Mouse (Mus musculus): ENCODE results near the gene Ndufa4l2. TPM values are rescaled to one million over a fixed set of nuclear protein-coding genes. Genes with fewer than 3 reads are reported as not detected.

The Ndufa4l2 gene
- polyA plus RNA-seq, 2 experiments, result 2.1 to 5.8 TPM

DNA sequence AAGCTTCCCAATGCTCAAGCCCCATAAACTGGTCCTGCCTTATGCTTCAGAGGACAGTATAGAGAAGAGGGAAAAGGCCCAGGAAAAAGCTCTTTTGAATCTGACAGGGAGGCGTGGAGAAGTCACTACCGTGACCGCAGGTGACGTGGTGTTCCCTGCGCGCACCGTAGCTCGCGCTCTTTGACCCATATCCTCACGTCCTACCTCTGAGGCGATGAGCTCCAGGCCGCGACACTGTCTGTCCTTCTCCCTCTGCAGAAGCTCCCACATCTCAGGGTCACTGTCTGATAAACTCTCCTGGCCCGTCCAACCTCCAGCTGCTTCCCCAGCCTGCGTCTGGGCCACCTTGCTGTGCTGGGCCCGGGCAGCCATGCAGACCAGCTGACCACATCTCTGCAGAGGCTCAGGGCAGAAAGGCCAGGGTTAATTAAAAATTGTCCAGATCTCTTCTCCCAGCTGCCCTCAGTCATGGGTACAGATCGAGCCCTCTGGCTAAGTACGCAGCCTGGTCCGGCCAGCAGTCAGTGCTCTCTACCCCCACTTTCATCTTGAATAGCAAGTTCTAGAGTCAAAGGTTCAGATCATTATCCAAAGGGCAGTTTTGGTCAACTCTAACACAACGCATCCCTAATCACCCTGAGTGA, 6.1 kb downstream of the Ndufa4l2 start:
- DNase-seq (ENCODE audit: low read depth in 3 of 3, low spot score in 3 of 3) (no peak), ATAC-seq (ENCODE audit: insufficient read depth) (no peak)
- Histone ChIP-seq H3K9ac (replicated peaks) (peak overlapping the region; percentile 87), H3K36me3 (replicated peaks; ENCODE audit: control insufficient read depth, insufficient read depth, low read depth) (peaks cover 36% of the 10 kb centered on the region), H3K4me3 (ENCODE audit: insufficient read depth in 1 of 2, low read depth in 2 of 2, low read length in 2 of 2) (peak overlapping the region; percentile 88 to 98), H3K27ac (peak overlapping the region; percentile 74), H3K4me2 (ENCODE audit: low read depth) (peak overlapping the region; percentile 99), H3K9me3 (ENCODE audit: control insufficient read depth, low read length) (no peaks in the 10 kb centered on the region), H3K27me3 (ENCODE audit: control insufficient read depth, insufficient read depth, low read length) (peaks cover 22% of the 10 kb centered on the region), H3K4me1 (replicated peaks; ENCODE audit: control insufficient read depth in 2 of 2, insufficient read depth in 2 of 2, low read length in 1 of 2) (peaks cover 13 to 24% of the 10 kb centered on the region in 2 experiments)
- TF ChIP-seq EP300 (IDR thresholded peaks at IDR 0.05; ENCODE audit: low read depth), result no peak
- no peak for TF ChIP-seq CTCF (IDR thresholded peaks at IDR 0.05; ENCODE audit: low read depth)
- WGBS (ENCODE audit: insufficient replicate concordance), result 68% methylated on average over 20 of the region's 20 CpGs

DNA sequence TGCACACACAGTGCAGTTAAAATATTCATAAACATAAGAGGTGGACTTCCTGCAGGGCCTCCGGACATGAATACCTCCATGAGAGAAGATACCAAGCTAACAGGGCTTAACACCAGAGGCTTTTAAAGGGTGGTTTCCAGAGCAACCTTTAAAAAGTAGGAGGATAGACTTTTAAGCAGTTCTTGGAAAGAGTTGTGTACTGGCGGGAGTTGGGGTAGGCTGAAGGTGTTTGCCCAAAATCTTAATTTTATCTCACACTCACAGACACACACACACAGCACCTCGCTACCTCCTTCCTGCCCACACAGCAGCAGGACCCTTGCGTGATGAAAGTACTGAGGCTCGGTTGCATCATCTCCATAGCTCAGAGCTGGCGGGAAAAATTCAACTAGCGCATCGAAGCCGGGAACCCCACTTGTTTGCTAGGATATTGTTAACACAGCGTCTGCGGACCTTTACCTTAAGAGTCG, 6.9 kb downstream of the Ndufa4l2 start:
- Histone ChIP-seq H3K36me3 (replicated peaks; ENCODE audit: control insufficient read depth, insufficient read depth, low read depth) (peaks cover 36% of the 10 kb centered on the region), H3K27ac (peak overlapping the region; percentile 74), H3K4me2 (ENCODE audit: low read depth) (peak overlapping the region; percentile 99), H3K9ac (replicated peaks) (peak overlapping the region; percentile 87), H3K4me3 (ENCODE audit: insufficient read depth in 1 of 2, low read depth in 2 of 2, low read length in 2 of 2) (peak overlapping the region; percentile 88 to 98), H3K27me3 (ENCODE audit: control insufficient read depth, insufficient read depth, low read length) (peaks cover 30% of the 10 kb centered on the region), H3K4me1 (replicated peaks; ENCODE audit: control insufficient read depth in 2 of 2, insufficient read depth in 2 of 2, low read length in 1 of 2) (peaks cover 13 to 16% of the 10 kb centered on the region in 2 experiments), H3K9me3 (ENCODE audit: control insufficient read depth, low read length) (no peaks in the 10 kb centered on the region)
- peak; percentile 74 for ATAC-seq (ENCODE audit: insufficient read depth)
- WGBS (ENCODE audit: insufficient replicate concordance), result 1% methylated on average over 12 of the region's 12 CpGs
- TF ChIP-seq CTCF (IDR thresholded peaks at IDR 0.05; ENCODE audit: low read depth) (no peak), EP300 (IDR thresholded peaks at IDR 0.05; ENCODE audit: low read depth) (peak; percentile 64)
- peak; percentile 45 to 63 (median 47) for DNase-seq (ENCODE audit: low read depth in 3 of 3, low spot score in 3 of 3)

DNA sequence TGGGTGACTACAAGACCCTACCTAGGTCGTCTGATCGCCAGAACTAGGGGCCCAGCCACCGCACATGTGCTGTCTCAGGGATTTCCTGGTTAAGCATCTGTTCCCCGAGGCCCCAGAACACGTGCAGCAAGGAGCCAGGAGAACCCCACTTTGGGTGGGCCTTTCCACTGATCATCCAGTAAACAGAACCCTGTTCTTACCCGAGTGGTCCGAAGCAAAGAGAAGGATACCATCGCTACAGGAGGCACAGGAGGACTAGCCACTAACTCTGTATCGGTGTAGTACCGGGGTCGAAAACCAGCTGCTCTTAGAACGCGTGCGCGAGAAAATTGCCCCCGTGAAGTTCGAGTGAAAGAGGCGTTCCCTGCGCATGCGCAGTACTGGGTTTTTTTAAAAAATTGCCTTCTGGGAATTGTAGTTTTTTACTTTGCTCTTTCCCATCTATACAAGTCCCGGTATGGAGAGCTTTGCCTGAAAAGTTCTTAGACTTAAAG, 7.4 kb downstream of the Ndufa4l2 start, which contains the start of gene Shmt2:
Gene Shmt2 (minus strand): TSS at position 357 of the 494 bp plus-strand sequence.
- H3K4me3 ChIP-seq (ENCODE audit: insufficient read depth in 1 of 2, low read depth in 2 of 2, low read length in 2 of 2), result peak within 1 kb of the TSS; percentile 88 to 98
- ATAC-seq (ENCODE audit: insufficient read depth) (peak; percentile 65), DNase-seq (ENCODE audit: low read depth in 3 of 3, low spot score in 3 of 3) (peak; percentile 81 to 87 (median 85))
- peaks cover 10 to 16% of the 10 kb centered on the region in 2 experiments for H3K4me1 ChIP-seq (replicated peaks; ENCODE audit: control insufficient read depth in 2 of 2, insufficient read depth in 2 of 2, low read length in 1 of 2)
- no peak; the same call in 1 of the 2 replicates for TF ChIP-seq EP300 (IDR thresholded peaks at IDR 0.05; ENCODE audit: low read depth)
- no peak for TF ChIP-seq CTCF (IDR thresholded peaks at IDR 0.05; ENCODE audit: low read depth)
- H3K36me3 ChIP-seq (replicated peaks; ENCODE audit: control insufficient read depth, insufficient read depth, low read depth), result peaks cover 35% of the 10 kb centered on the region
- under 1% methylated on average over 21 of the region's 21 CpGs for WGBS (ENCODE audit: insufficient replicate concordance)
- peaks cover 35% of the 10 kb centered on the region for H3K27me3 ChIP-seq (ENCODE audit: control insufficient read depth, insufficient read depth, low read length)
- peak within 1 kb of the TSS; percentile 87 for H3K9ac ChIP-seq (replicated peaks)
- H3K4me2 ChIP-seq (ENCODE audit: low read depth), result peak within 1 kb of the TSS; percentile 99
- H3K9me3 ChIP-seq (ENCODE audit: control insufficient read depth, low read length), result no peaks in the 10 kb centered on the region
- H3K27ac ChIP-seq, result peak within 1 kb of the TSS; percentile 74

DNA sequence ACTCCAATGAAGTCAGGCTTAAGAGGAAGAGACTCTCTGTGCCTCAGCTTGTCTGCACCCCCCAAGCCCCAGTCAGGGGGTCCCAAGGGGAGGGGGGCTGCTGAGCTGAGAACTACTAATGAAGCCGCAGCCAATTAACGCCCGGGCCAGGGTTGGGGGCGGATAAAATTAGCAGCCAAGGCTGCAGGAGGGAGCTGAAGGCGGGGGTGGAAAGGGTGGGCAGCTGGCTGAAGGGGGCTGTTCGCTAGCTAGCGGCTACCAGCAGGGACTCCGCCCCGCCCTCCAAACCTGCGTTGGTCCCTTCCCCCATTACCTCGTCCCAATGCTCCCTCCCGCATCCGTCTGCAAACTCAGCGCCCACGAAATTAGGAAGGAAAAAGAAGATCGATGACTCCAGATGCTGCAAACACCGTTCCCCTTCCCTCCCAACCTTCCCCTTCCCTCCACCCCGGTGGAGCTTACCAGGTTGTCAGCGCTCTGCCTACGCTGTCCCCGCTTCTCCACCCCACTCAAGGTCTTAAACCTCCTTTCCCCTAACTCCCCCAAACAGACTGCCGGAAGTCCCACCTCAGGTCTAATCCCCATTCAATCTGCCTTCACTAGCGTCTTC, 10.0 kb downstream of the Ndufa4l2 start:
- 7% methylated on average over 23 of the region's 23 CpGs for WGBS (ENCODE audit: insufficient replicate concordance)
- no peak for ATAC-seq (ENCODE audit: insufficient read depth)
- H3K4me2 ChIP-seq (ENCODE audit: low read depth), result no peak overlapping the region

DNA sequence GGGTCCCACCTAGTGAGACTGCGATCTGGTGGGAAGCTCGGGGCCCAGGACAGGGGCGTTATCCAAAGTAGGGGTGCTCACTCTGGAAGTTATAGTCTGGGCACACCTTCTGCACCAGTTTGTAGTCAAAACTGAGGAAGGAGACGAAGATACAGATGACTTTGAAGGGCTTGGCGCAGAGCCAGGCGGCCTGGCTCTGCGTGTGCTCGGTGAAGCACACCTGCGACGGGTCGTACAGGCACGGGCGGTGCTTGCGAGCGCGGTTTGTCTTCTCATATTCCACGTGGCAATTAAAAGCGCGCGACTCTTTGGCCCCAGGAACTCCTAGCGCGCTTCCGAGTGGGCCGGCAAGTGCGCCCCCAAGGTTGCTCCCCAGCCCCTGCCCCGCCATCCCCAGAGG, 11.3 kb downstream of the Ndufa4l2 start:
- no peak for TF ChIP-seq EP300 (IDR thresholded peaks at IDR 0.05; ENCODE audit: low read depth)
- no peak for TF ChIP-seq CTCF (IDR thresholded peaks at IDR 0.05; ENCODE audit: low read depth)
- H3K36me3 ChIP-seq (replicated peaks; ENCODE audit: control insufficient read depth, insufficient read depth, low read depth), result no peaks in the 10 kb centered on the region
- H3K27me3 ChIP-seq (ENCODE audit: control insufficient read depth, insufficient read depth, low read length), result peaks cover 74% of the 10 kb centered on the region
- WGBS (ENCODE audit: insufficient replicate concordance), result 3% methylated on average over 26 of the region's 26 CpGs
- H3K9me3 ChIP-seq (ENCODE audit: control insufficient read depth, low read length), result no peaks in the 10 kb centered on the region
- H3K9ac ChIP-seq (replicated peaks), result no peak overlapping the region
- H3K4me2 ChIP-seq (ENCODE audit: low read depth), result peak overlapping the region; percentile 11
- peaks cover 4 to 10% of the 10 kb centered on the region in 2 experiments; a peak in 3 of 4 replicates for H3K4me1 ChIP-seq (replicated peaks; ENCODE audit: control insufficient read depth in 2 of 2, insufficient read depth in 2 of 2, low read length in 1 of 2)
- no peak for DNase-seq (ENCODE audit: low read depth in 3 of 3, low spot score in 3 of 3)
- no peak overlapping the region for H3K27ac ChIP-seq
- no peak for ATAC-seq (ENCODE audit: insufficient read depth)
- H3K4me3 ChIP-seq (ENCODE audit: insufficient read depth in 1 of 2, low read depth in 2 of 2, low read length in 2 of 2), result peak overlapping the region in 1 of 2 experiments; percentile 12; a peak in 1 of 4 replicates

More for the DNA sequence above, 10.0 kb downstream of the Ndufa4l2 start:
- Histone ChIP-seq H3K4me3 (ENCODE audit: insufficient read depth in 1 of 2, low read depth in 2 of 2, low read length in 2 of 2) (no peak overlapping the region), H3K9me3 (ENCODE audit: control insufficient read depth, low read length) (no peaks in the 10 kb centered on the region), H3K27ac (no peak overlapping the region), H3K27me3 (ENCODE audit: control insufficient read depth, insufficient read depth, low read length) (peaks cover 61% of the 10 kb centered on the region), H3K9ac (replicated peaks) (no peak overlapping the region), H3K4me1 (replicated peaks; ENCODE audit: control insufficient read depth in 2 of 2, insufficient read depth in 2 of 2, low read length in 1 of 2) (peaks cover 7 to 16% of the 10 kb centered on the region in 2 experiments), H3K36me3 (replicated peaks; ENCODE audit: control insufficient read depth, insufficient read depth, low read depth) (peaks cover 10% of the 10 kb centered on the region)
- DNase-seq (ENCODE audit: low read depth in 3 of 3, low spot score in 3 of 3), result no peak
- no peak for TF ChIP-seq CTCF (IDR thresholded peaks at IDR 0.05; ENCODE audit: low read depth)
- no peak for TF ChIP-seq EP300 (IDR thresholded peaks at IDR 0.05; ENCODE audit: low read depth)
